Mouse (Mus musculus) MEL (cell line): ENCODE data around the gene Siglecf. TPM values are rescaled to one million over a fixed set of nuclear protein-coding genes. Genes with fewer than 3 reads are reported as not detected.

Source experiments
- DNase-seq: peaks from one replicate; pipeline ENCODE4 v3.0.0; 2011; ENCODE audit warnings: low read depth, low spot score
- H3K27ac ChIP-seq: 2 replicates; pipeline ENCODE4 v1.5.1; 2012; ENCODE audit warnings: low read depth, mild to moderate bottlenecking, control low read depth, low read length, moderate library complexity; ENCODE audit not compliant: control insufficient read depth
- H3K27me3 ChIP-seq, 2 experiments: fragments of 150-350 bp in 1 of 2; sonication (generic) in 1 of 2; 2 replicates each; pipeline ENCODE4 v1.6.1; 2012; ENCODE audit warnings: low read length in 2 of 2, mild to moderate bottlenecking in 2 of 2, improper control_type of control experiment in 1 of 2, moderate library complexity in 1 of 2; ENCODE audit not compliant: insufficient read depth in 2 of 2, control insufficient read depth in 1 of 2
- H3K36me3 ChIP-seq, 2 experiments: 2 replicates each; pipeline ENCODE4 v1.6.1; 2012 to 2014; ENCODE audit warnings: low read length in 2 of 2, improper control_type of control experiment in 1 of 2, inconsistent platforms in 1 of 2, mild to moderate bottlenecking in 1 of 2; ENCODE audit not compliant: insufficient read depth in 2 of 2, control insufficient read depth in 1 of 2
- H3K4me1 ChIP-seq, 2 experiments: fragments of 150-350 bp in 1 of 2; sonication (generic) in 1 of 2; 2 replicates each; pipeline ENCODE4 v1.6.1; 2012; ENCODE audit warnings: low read length in 2 of 2, improper control_type of control experiment in 1 of 2, mild to moderate bottlenecking in 1 of 2; ENCODE audit not compliant: insufficient read depth in 2 of 2, control insufficient read depth in 1 of 2
- H3K4me3 ChIP-seq, 2 experiments: fragments of 150-350 bp in 1 of 2; sonication (generic) in 1 of 2; 2 replicates each; pipeline ENCODE4 v1.5.1; 2012; ENCODE audit warnings: low read depth in 2 of 2, low read length in 2 of 2, mild to moderate bottlenecking in 2 of 2, moderate library complexity in 2 of 2, control low read depth in 1 of 2, improper control_type of control experiment in 1 of 2; ENCODE audit not compliant: control insufficient read depth in 1 of 2, insufficient read depth in 1 of 2
- H3K79me2 ChIP-seq: 2 replicates; pipeline ENCODE4 v1.6.1; 2012; ENCODE audit warnings: mild to moderate bottlenecking, low read length, moderate library complexity; ENCODE audit not compliant: control insufficient read depth, poor library complexity, insufficient read depth
- H3K9ac ChIP-seq: 2 replicates; pipeline ENCODE4 v1.6.1; 2012; ENCODE audit warnings: low read depth, mild to moderate bottlenecking, control low read depth, low read length, moderate library complexity; ENCODE audit not compliant: control insufficient read depth, poor library complexity, severe bottlenecking
- H3K9me3 ChIP-seq: fragments of 150-350 bp; sonication (generic); replicated peaks from 2 replicates; pipeline ENCODE4 v1.6.1; 2012; ENCODE audit warnings: mild to moderate bottlenecking, low read length, improper control_type of control experiment, moderate library complexity; ENCODE audit not compliant: insufficient read depth
- BHLHE40 ChIP-seq: IDR thresholded peaks from 2 replicates; pipeline ENCODE4 v1.6.1; 2012; ENCODE audit warnings: low read depth, mild to moderate bottlenecking, inconsistent platforms, low read length, improper control_type of control experiment, borderline replicate concordance
- CHD1 ChIP-seq: IDR thresholded peaks from 2 replicates; pipeline ENCODE4 v1.6.1; 2012; ENCODE audit warnings: low read depth, mild to moderate bottlenecking, inconsistent platforms, low read length, improper control_type of control experiment
- CHD2 ChIP-seq: IDR thresholded peaks from 2 replicates; pipeline ENCODE4 v1.6.1; 2011; ENCODE audit warnings: low read length, improper control_type of control experiment
- CTCF ChIP-seq, 3 experiments: IDR thresholded peaks in 2 of 3; conservative IDR thresholded peaks in 1 of 3; 2 replicates each; pipeline ENCODE4 v1.5.1; 2011 to 2012; ENCODE audit warnings: low read length in 3 of 3, low read depth in 2 of 3, mild to moderate bottlenecking in 2 of 3, improper control_type of control experiment in 1 of 3, inconsistent platforms in 1 of 3, mixed read lengths in 1 of 3, moderate library complexity in 1 of 3; ENCODE audit not compliant: control insufficient read depth in 1 of 3, insufficient read depth in 1 of 3, poor library complexity in 1 of 3, severe bottlenecking in 1 of 3
- E2F4 ChIP-seq: IDR thresholded peaks from 2 replicates; pipeline ENCODE4 v1.6.1; 2011; ENCODE audit warnings: low read depth, low read length, improper control_type of control experiment, borderline replicate concordance
- ELF1 ChIP-seq: IDR thresholded peaks from 2 replicates; pipeline ENCODE4 v1.6.1; 2014; ENCODE audit warnings: low read depth, mild to moderate bottlenecking, inconsistent platforms, low read length, improper control_type of control experiment, moderate library complexity
- EP300 ChIP-seq, 2 experiments: IDR thresholded peaks; 2 replicates each; pipeline ENCODE4 v1.6.1; 2011; ENCODE audit warnings: improper control_type of control experiment in 2 of 2, low read length in 2 of 2, low read depth in 1 of 2, mild to moderate bottlenecking in 1 of 2
- ETS1 ChIP-seq: IDR thresholded peaks from 2 replicates; pipeline ENCODE4 v1.6.1; 2012; ENCODE audit warnings: low read depth, mild to moderate bottlenecking, inconsistent platforms, low read length, improper control_type of control experiment, moderate library complexity
- GABPA ChIP-seq: IDR thresholded peaks from 2 replicates; pipeline ENCODE4 v1.6.1; 2012; ENCODE audit warnings: low read depth, mild to moderate bottlenecking, inconsistent platforms, low read length, improper control_type of control experiment, moderate library complexity
- GATA1 ChIP-seq: IDR thresholded peaks from 2 replicates; pipeline ENCODE4 v1.6.1; 2011; ENCODE audit warnings: low read depth, low read length, improper control_type of control experiment
- HCFC1 ChIP-seq: IDR thresholded peaks from 2 replicates; pipeline ENCODE4 v1.6.1; 2012; ENCODE audit warnings: low read depth, mild to moderate bottlenecking, inconsistent platforms, low read length, improper control_type of control experiment, moderate library complexity
- JUND ChIP-seq: IDR thresholded peaks from 2 replicates; pipeline ENCODE4 v1.6.1; 2011; ENCODE audit warnings: low read depth, mild to moderate bottlenecking, improper control_type of control experiment, low read length
- KAT2A ChIP-seq: conservative IDR thresholded peaks from 2 replicates; pipeline ENCODE4 v1.6.1; 2012; ENCODE audit warnings: low read depth, low read length, improper control_type of control experiment, inconsistent platforms
- MAX ChIP-seq: IDR thresholded peaks from 2 replicates; pipeline ENCODE4 v1.6.1; 2011; ENCODE audit warnings: low read length, improper control_type of control experiment
- MXI1 ChIP-seq: IDR thresholded peaks from 2 replicates; pipeline ENCODE4 v1.6.1; 2011; ENCODE audit warnings: mild to moderate bottlenecking, low read depth, low read length, improper control_type of control experiment
- MYB ChIP-seq: IDR thresholded peaks from 2 replicates; pipeline ENCODE4 v1.6.1; 2011; ENCODE audit warnings: mild to moderate bottlenecking, low read depth, low read length, improper control_type of control experiment
- MYC ChIP-seq: IDR thresholded peaks from 2 replicates; pipeline ENCODE4 v1.6.1; 2011; ENCODE audit warnings: low read depth, mild to moderate bottlenecking, low read length, improper control_type of control experiment, moderate library complexity
- NELFE ChIP-seq: IDR thresholded peaks from 2 replicates; pipeline ENCODE4 v1.6.1; 2011; ENCODE audit warnings: low read depth, low read length, improper control_type of control experiment
- NRF1 ChIP-seq: IDR thresholded peaks from 2 replicates; pipeline ENCODE4 v1.6.1; 2014; ENCODE audit warnings: low read depth, mild to moderate bottlenecking, inconsistent platforms, low read length, improper control_type of control experiment, moderate library complexity; ENCODE audit not compliant: poor library complexity, insufficient read depth, severe bottlenecking
- POLR2A ChIP-seq, 2 experiments: IDR thresholded peaks; 2 replicates each; pipeline ENCODE4 v1.6.1; 2011 to 2012; ENCODE audit warnings: low read length in 2 of 2, mild to moderate bottlenecking in 2 of 2, control low read depth in 1 of 2, improper control_type of control experiment in 1 of 2, low read depth in 1 of 2, moderate library complexity in 1 of 2; ENCODE audit not compliant: control insufficient read depth in 1 of 2, insufficient read depth in 1 of 2, poor library complexity in 1 of 2
- POLR2AphosphoS2 ChIP-seq: IDR thresholded peaks from 2 replicates; pipeline ENCODE4 v1.6.1; 2011; ENCODE audit warnings: low read length, improper control_type of control experiment
- POLR2AphosphoS5 ChIP-seq: IDR thresholded peaks from 2 replicates; pipeline ENCODE4 v1.6.1; 2012; ENCODE audit warnings: low read depth, borderline replicate concordance, mild to moderate bottlenecking, inconsistent platforms, low read length, moderate library complexity, mixed read lengths
- RCOR1 ChIP-seq: IDR thresholded peaks from 2 replicates; pipeline ENCODE4 v1.6.1; 2012; ENCODE audit warnings: low read depth, mild to moderate bottlenecking, inconsistent platforms, low read length, improper control_type of control experiment
- SIN3A ChIP-seq: IDR thresholded peaks from 2 replicates; pipeline ENCODE4 v1.6.1; 2012; ENCODE audit warnings: low read length, improper control_type of control experiment, inconsistent platforms
- SMC3 ChIP-seq: IDR thresholded peaks from 2 replicates; pipeline ENCODE4 v1.6.1; 2011; ENCODE audit warnings: low read depth, low read length, improper control_type of control experiment
- TBP ChIP-seq: IDR thresholded peaks from 2 replicates; pipeline ENCODE4 v1.8.0; 2011; ENCODE audit warnings: low read depth, low read length, improper control_type of control experiment
- TCF12 ChIP-seq: IDR thresholded peaks from 2 replicates; pipeline ENCODE4 v1.6.1; 2014; ENCODE audit warnings: low read depth, mild to moderate bottlenecking, inconsistent platforms, low read length, improper control_type of control experiment, moderate library complexity
- UBTF ChIP-seq: IDR thresholded peaks from 2 replicates; pipeline ENCODE4 v1.6.1; 2012; ENCODE audit warnings: low read depth, mild to moderate bottlenecking, inconsistent platforms, low read length, improper control_type of control experiment, moderate library complexity, borderline replicate concordance; ENCODE audit not compliant: insufficient read depth
- ZC3H11A ChIP-seq: IDR thresholded peaks from 2 replicates; pipeline ENCODE4 v1.6.1; 2012; ENCODE audit warnings: low read depth, mild to moderate bottlenecking, inconsistent platforms, low read length, improper control_type of control experiment
- ZMIZ1 ChIP-seq: IDR thresholded peaks from 2 replicates; pipeline ENCODE4 v1.6.1; 2012; ENCODE audit warnings: low read depth, mild to moderate bottlenecking, inconsistent platforms, low read length, improper control_type of control experiment, moderate library complexity
- polyA plus RNA-seq, 2 experiments: library from polyadenylated mRNA; stranded (reverse) in 1 of 2; unstranded in 1 of 2; fragments of >175 nt in 1 of 2; fragments of >200 nt in 1 of 2; gene quantifications; 2 replicates each; pipeline versions ENCODE4 v1.2.1 to v1.2.4; 2012; ENCODE audit warnings: low replicate concordance in 2 of 2, low read depth in 1 of 2; ENCODE audit not compliant: insufficient read length in 2 of 2, insufficient read depth in 1 of 2, missing spikeins in 1 of 2
- total RNA-seq: library from RNA; depleted of rRNA; stranded (reverse); fragments of 300-350 nt; gene quantifications from 2 replicates; pipeline ENCODE4 v1.2.3, GENCODE M21; 2012

Siglecf gene
- total and polyA plus RNA-seq, 3 experiments = 22.6 to 26.7 TPM; not detected in 1

DNA sequence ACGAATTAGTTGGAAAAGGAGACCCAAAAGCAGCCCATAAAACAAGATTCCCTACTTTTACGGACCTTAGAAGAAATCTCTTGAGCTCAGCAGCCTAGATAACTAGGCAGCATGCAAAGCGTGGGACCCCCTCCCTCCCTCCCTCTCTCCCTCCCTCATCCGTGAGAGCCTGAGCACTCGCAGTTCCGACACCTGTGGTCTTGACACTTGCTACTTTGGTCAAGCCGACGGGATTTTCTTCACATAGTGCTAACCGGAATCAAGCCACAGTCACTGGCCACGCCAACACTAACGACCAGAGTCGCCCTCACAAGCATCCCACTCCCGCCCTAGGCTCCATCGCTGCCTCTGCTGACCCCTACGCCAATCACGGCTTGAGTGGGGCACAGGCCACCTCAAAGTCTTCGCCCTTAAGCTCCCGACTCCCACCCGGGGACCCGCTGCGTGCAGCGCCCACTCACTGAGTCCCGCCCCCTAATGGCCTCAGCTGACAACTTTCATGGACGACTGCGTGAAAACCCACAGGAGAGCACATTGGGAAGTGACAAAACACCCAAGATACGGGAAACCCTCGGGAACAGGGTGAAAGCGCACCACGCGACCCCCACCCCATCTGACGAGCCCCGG is 38.6 kb upstream of the Siglecf start:
- TF ChIP-seq GABPA (no peak), MYC (no peak), SIN3A (no peak), JUND (no peak)
- peaks cover 20% of the 10 kb centered on the region for H3K79me2 ChIP-seq
- DNase-seq = no peak

GRCm38 (mm10) chr7:43313013-43313428 is 38.1 kb upstream of the Siglecf start, which contains the start of gene Zfp715:
Zfp715 (minus strand) TSS chr7:43313294.
- peak within 1 kb of the TSS; percentile 73 to 96 for H3K4me3 ChIP-seq
- no peaks in the 10 kb centered on the region for H3K9me3 ChIP-seq
- H3K27me3 ChIP-seq = no peaks in the 10 kb centered on the region
- peaks cover 20% of the 10 kb centered on the region for H3K79me2 ChIP-seq
- H3K27ac ChIP-seq = peak within 1 kb of the TSS; percentile 74
- H3K9ac ChIP-seq = peak within 1 kb of the TSS; percentile 81
- peaks cover 0 to 20% of the 10 kb centered on the region in 2 experiments; a peak in 3 of 4 replicates for H3K4me1 ChIP-seq
- H3K36me3 ChIP-seq = peaks cover 6 to 26% of the 10 kb centered on the region in 2 experiments; a peak in 3 of 4 replicates
- DNase-seq = peak; percentile 97
- TF ChIP-seq MXI1 = peak; percentile 85
- no peak for TF ChIP-seq BHLHE40
- TF ChIP-seq ZC3H11A = no peak
- peak; percentile 64; the same call in 1 of the 2 replicates for TF ChIP-seq MAX
- TF ChIP-seq GABPA = no peak
- peak; percentile 81 for TF ChIP-seq TBP
- 0 out of 4 replicates have a peak, but pooled peaks of 1 of the 2 experiments have one; percentile 17 for TF ChIP-seq EP300 (IDR thresholded peaks at IDR 0.05; ENCODE audit: low read depth in 1 of 2, low read length in 2 of 2)
- TF ChIP-seq CTCF (IDR thresholded peaks at IDR 0.05 in 2 of 3, conservative IDR thresholded peaks at IDR 0.05 in 1 of 3; ENCODE audit: control insufficient read depth in 1 of 3, insufficient read depth in 1 of 3, low read depth in 2 of 3, low read length in 3 of 3, poor library complexity in 1 of 3, severe bottlenecking in 1 of 3) = no peak
- TF ChIP-seq ETS1 = peak; percentile 16; the same call in 1 of the 2 replicates
- peak; percentile 81 for TF ChIP-seq MYC
- TF ChIP-seq UBTF = no peak
- TF ChIP-seq MYB = no peak
- 0 out of 2 replicates have a peak, but pooled peaks have one; percentile 26 for TF ChIP-seq ZMIZ1
- TF ChIP-seq CHD2 = no peak
- peak; percentile 80 for TF ChIP-seq SIN3A
- TF ChIP-seq CHD1 = no peak
- TF ChIP-seq ELF1 = peak; percentile 82
- TF ChIP-seq NELFE = peak; percentile 74
- no peak for TF ChIP-seq GATA1
- TF ChIP-seq POLR2A (IDR thresholded peaks at IDR 0.05; ENCODE audit: control insufficient read depth in 1 of 2, insufficient read depth in 1 of 2, low read depth in 1 of 2, low read length in 2 of 2, poor library complexity in 1 of 2) = peak in 1 of 2 experiments; percentile 75; a peak in 2 of 4 replicates
- TF ChIP-seq E2F4 = no peak
- TF ChIP-seq TCF12 = no peak; the same call in 1 of the 2 replicates
- TF ChIP-seq POLR2AphosphoS5 = no peak
- peak; percentile 68; the same call in 1 of the 2 replicates for TF ChIP-seq KAT2A
- TF ChIP-seq HCFC1 = peak; percentile 92
- TF ChIP-seq POLR2AphosphoS2 = no peak
- peak; percentile 76 for TF ChIP-seq NRF1
- TF ChIP-seq SMC3 = no peak
- no peak for TF ChIP-seq RCOR1

More for the DNA sequence above, 38.6 kb upstream of the Siglecf start:
- Histone ChIP-seq H3K4me3 (peak overlapping the region; percentile 73 to 96), H3K9ac (peak overlapping the region; percentile 81), H3K27ac (peak overlapping the region; percentile 74), H3K4me1 (peaks cover 0 to 20% of the 10 kb centered on the region in 2 experiments; a peak in 3 of 4 replicates), H3K36me3 (peaks cover 8 to 26% of the 10 kb centered on the region in 2 experiments; a peak in 3 of 4 replicates), H3K9me3 (no peaks in the 10 kb centered on the region), H3K27me3 (no peaks in the 10 kb centered on the region)
